In the genomic region with DNA sequence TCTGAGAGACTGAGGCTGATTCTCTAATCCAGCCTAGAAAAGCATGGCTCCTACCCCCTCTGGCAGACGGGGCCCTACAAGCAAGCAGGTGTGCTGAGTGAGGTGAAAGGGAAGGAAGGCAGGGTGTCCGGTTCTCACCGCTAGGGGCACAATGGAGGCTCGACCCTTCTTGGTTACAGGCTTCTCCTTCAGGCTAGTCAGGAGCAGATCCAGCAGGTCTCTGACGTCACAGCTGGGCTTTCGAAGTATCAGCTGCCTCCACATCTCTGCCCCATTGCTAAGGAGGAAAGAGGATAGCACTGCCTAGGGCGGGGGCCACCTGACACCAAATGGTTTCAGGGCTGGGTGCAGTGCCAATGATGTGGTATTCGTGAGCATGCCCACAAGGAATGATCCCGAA, we compare ENCODE assay signal across 9 mouse cellular contexts. TPM values are rescaled to one million over a fixed set of nuclear protein-coding genes. Genes with fewer than 3 reads are reported as not detected.
DNase-seq lines count a peak whose midpoint lies in the region; ATAC-seq and TF ChIP-seq lines count a peak whose summit lies in the region.
"Had no signal": no experiment of that assay in that cellular context is flagged by ENCODE, and none has a peak within 500 bp of the region (broad histone marks: within the 10 kb centered on the region; RNA-seq: fewer than 3 reads in every experiment).

No protein-coding gene starts in this region.

- DNase-seq in gastrocnemius, adult 18-20 months (ENCODE audit: low spot score) = peak; percentile 57
- no peak for DNase-seq in gastrocnemius, postnatal 25 days
- DNase-seq in CH12.LX (ENCODE audit: extremely low read depth) = peak; percentile 44
- peak; percentile 47 for DNase-seq in induced T-regulatory cell, adult 2 months (ENCODE audit: low read depth)
- no peak for DNase-seq in liver, embryonic 14.5 days (ENCODE audit: low read depth in 3 of 3, low spot score in 3 of 3)
- peak; percentile 75 for DNase-seq in retina, embryonic 14.5 days (ENCODE audit: low spot score)

- H3K4me3 ChIP-seq in CH12.LX (replicated peaks in 1 of 3; ENCODE audit: low read depth in 2 of 3, low read length in 2 of 3, poor library complexity in 1 of 3) = no peak overlapping the region
- H3K4me3 ChIP-seq in embryonic facial prominence, embryonic 12.5 days = no peak overlapping the region
- no peak overlapping the region for H3K4me3 ChIP-seq in liver, embryonic 14.5 days (ENCODE audit: insufficient read depth in 1 of 2, low read depth in 2 of 2, low read length in 2 of 2)

- TF ChIP-seq CTCF in CH12.LX (conservative IDR thresholded peaks at IDR 0.05 in 1 of 2, IDR thresholded peaks at IDR 0.05 in 1 of 2; ENCODE audit: low read depth in 2 of 2, low read length in 2 of 2) = peak; percentile 70 to 71
- peak; percentile 78 for TF ChIP-seq CTCF in liver, embryonic 14.5 days (IDR thresholded peaks at IDR 0.05; ENCODE audit: low read depth)

- no peak overlapping the region for H3K4me2 ChIP-seq in CH12.LX (ENCODE audit: insufficient read depth, low read depth, poor library complexity, severe bottlenecking)
- H3K4me2 ChIP-seq in embryonic facial prominence, embryonic 12.5 days (replicated peaks) = 0 out of 2 replicates have a peak overlapping the region, but pooled peaks have one; percentile 2
- no peak overlapping the region for H3K4me2 ChIP-seq in liver, embryonic 14.5 days (ENCODE audit: low read depth)

- no peaks in the 10 kb centered on the region for H3K79me2 ChIP-seq in CH12.LX (replicated peaks; ENCODE audit: control insufficient read depth, extremely low read depth, insufficient read depth, poor library complexity, severe bottlenecking)

- in situ Hi-C loops in CH12.LX (cut with MboI; ENCODE audit: low pct_ligation_motif_present, low pct_unique_long_range_greater_than_20kb, low sequenced_read_pairs) = no loop called here

- no peaks in the 10 kb centered on the region for H3K36me3 ChIP-seq in CH12.LX (replicated peaks in 1 of 2; ENCODE audit: control insufficient read depth in 1 of 2, insufficient read depth in 1 of 2, low read length in 1 of 2)
- no peaks in the 10 kb centered on the region for H3K36me3 ChIP-seq in embryonic facial prominence, embryonic 12.5 days
- no peaks in the 10 kb centered on the region for H3K36me3 ChIP-seq in liver, embryonic 14.5 days (replicated peaks; ENCODE audit: control insufficient read depth, insufficient read depth, low read depth)

- dilution Hi-C loops in CH12.LX (cut with MboI; ENCODE audit: extremely low pct_ligation_motif_present, extremely low pct_unique_long_range_greater_than_20kb, low sequenced_read_pairs) = no loop called here

- H3K27me3 ChIP-seq in CH12.LX (replicated peaks) = peaks cover 69% of the 10 kb centered on the region
- no peaks in the 10 kb centered on the region for H3K27me3 ChIP-seq in embryonic facial prominence, embryonic 12.5 days
- no peaks in the 10 kb centered on the region for H3K27me3 ChIP-seq in liver, embryonic 14.5 days (ENCODE audit: control insufficient read depth, insufficient read depth, low read length)

- no peaks in the 10 kb centered on the region for H3K9me3 ChIP-seq in CH12.LX (replicated peaks; ENCODE audit: low read length)
- no peaks in the 10 kb centered on the region for H3K9me3 ChIP-seq in embryonic facial prominence, embryonic 12.5 days
- H3K9me3 ChIP-seq in liver, embryonic 14.5 days (ENCODE audit: control insufficient read depth, low read length) = no peaks in the 10 kb centered on the region

- no peak overlapping the region for H3K9ac ChIP-seq in CH12.LX (ENCODE audit: insufficient read depth, low read depth)
- H3K9ac ChIP-seq in embryonic facial prominence, embryonic 12.5 days = no peak overlapping the region
- H3K9ac ChIP-seq in liver, embryonic 14.5 days (replicated peaks) = no peak overlapping the region

- no peak overlapping the region for H3K27ac ChIP-seq in CH12.LX (ENCODE audit: insufficient read depth, low read depth)
- 0 out of 2 replicates have a peak overlapping the region, but pooled peaks have one; percentile 12 for H3K27ac ChIP-seq in embryonic facial prominence, embryonic 12.5 days
- H3K27ac ChIP-seq in liver, embryonic 14.5 days = no peak overlapping the region

- TF ChIP-seq POLR2A in CH12.LX (IDR thresholded peaks at IDR 0.05; ENCODE audit: low read depth, low read length) = no peak

- 14% methylated on average over 9 of the region's 9 CpGs for WGBS in embryonic facial prominence, embryonic 12.5 days
- WGBS in liver, embryonic 14.5 days (ENCODE audit: insufficient replicate concordance) = 13% methylated on average over 9 of the region's 9 CpGs

- ATAC-seq in embryonic facial prominence, embryonic 12.5 days (ENCODE audit: insufficient number of reproducible peaks, insufficient read depth, low FRiP score, low TSS enrichment) = peak; percentile 58; the same call in 1 of the 2 replicates
- no peak for ATAC-seq in liver, embryonic 14.5 days (ENCODE audit: insufficient read depth)
- ATAC-seq in monocyte, adult 5-6 weeks (replicated peaks; ENCODE audit: insufficient number of reproducible peaks, low FRiP score, low TSS enrichment, poor library complexity, severe bottlenecking) = no peak

- no peak for TF ChIP-seq EP300 in CH12.LX (IDR thresholded peaks at IDR 0.05; ENCODE audit: low read length)
- no peak for TF ChIP-seq EP300 in liver, embryonic 14.5 days (IDR thresholded peaks at IDR 0.05; ENCODE audit: low read depth)

- H3K4me1 ChIP-seq in CH12.LX (ENCODE audit: control insufficient read depth in 1 of 2, insufficient read depth in 2 of 2) = peaks cover 0 to 2% of the 10 kb centered on the region in 2 experiments; a peak in 1 of 4 replicates
- H3K4me1 ChIP-seq in embryonic facial prominence, embryonic 12.5 days = peaks cover 18% of the 10 kb centered on the region
- H3K4me1 ChIP-seq in liver, embryonic 14.5 days (replicated peaks; ENCODE audit: control insufficient read depth in 2 of 2, insufficient read depth in 2 of 2, low read length in 1 of 2) = no peaks in the 10 kb centered on the region

- peak; percentile 23 for TF ChIP-seq RAD21 in CH12.LX (IDR thresholded peaks at IDR 0.05; ENCODE audit: low read depth, low read length)

TF ChIP-seq in CH12.LX, 34 proteins besides CTCF, POLR2A, EP300 and RAD21:
- TF ChIP-seq CHD1 (IDR thresholded peaks at IDR 0.05; ENCODE audit: low read depth, low read length) = no peak
- TF ChIP-seq TCF12 (IDR thresholded peaks at IDR 0.05; ENCODE audit: low read depth, low read length) = no peak
- TF ChIP-seq KAT2A (IDR thresholded peaks at IDR 0.05; ENCODE audit: insufficient replicate concordance, low read length) = no peak
- TF ChIP-seq ZC3H11A (IDR thresholded peaks at IDR 0.05; ENCODE audit: low read depth, low read length) = no peak
- TF ChIP-seq NRF1 (IDR thresholded peaks at IDR 0.05; ENCODE audit: low read depth, low read length) = no peak
- TF ChIP-seq E2F4 (IDR thresholded peaks at IDR 0.05; ENCODE audit: insufficient replicate concordance, low read depth, low read length) = no peak
- TF ChIP-seq RCOR1 (conservative IDR thresholded peaks at IDR 0.05; ENCODE audit: low read depth, low read length) = no peak
- TF ChIP-seq UBTF (IDR thresholded peaks at IDR 0.05; ENCODE audit: low read depth, low read length) = no peak
- no peak for TF ChIP-seq MXI1 (IDR thresholded peaks at IDR 0.05; ENCODE audit: low read depth, low read length)
- no peak for TF ChIP-seq NELFE (IDR thresholded peaks at IDR 0.05; ENCODE audit: low read depth, low read length)

RNA-seq across cellular contexts. Expression of a gene that starts 21.2 kb away (rescaled TPM):
- total RNA-seq in gastrocnemius, adult 18-20 months (2021) = 10 to 100 TPM; 26.1 to 27.5 TPM
- 10 to 100 TPM; 24.7 to 28.6 TPM for total RNA-seq in gastrocnemius, postnatal 25 days (2021)
- total RNA-seq in CH12.LX (2012; rRNA removed) = 47.8 and 51.3 TPM in 2 replicates
- total RNA-seq in CH12.LX (2014; rRNA removed) = 61.8 and 66.3 TPM in 2 replicates
- 50.2 and 50.9 TPM in 2 replicates for polyA plus RNA-seq in CH12.LX (2012; ENCODE audit: insufficient read length, low read depth)
- polyA plus RNA-seq in embryonic facial prominence, embryonic 12.5 days (2016; fragmentation: Nextera tagmentation; extraction: Ambion mirVana) = 106 and 109 TPM in 2 replicates
- polyA plus RNA-seq in liver, embryonic 14.5 days (2012; rRNA removed) = 31.1 and 34.3 TPM in 2 replicates
- 30.6 and 31.1 TPM in 2 replicates for polyA plus RNA-seq in liver, embryonic 14.5 days (2014; fragmentation: Nextera tagmentation; extraction: Ambion mirVana)
- 23.8 to 36.1 TPM (median 24.6 TPM) in 3 replicates for total RNA-seq in monocyte, adult 5-6 weeks (2017)

RNA-seq across cellular contexts. Expression of a gene that starts 30.7 kb away (rescaled TPM):
- total RNA-seq in gastrocnemius, adult 18-20 months (2021) = under 1 TPM; 0.09 to 0.50 TPM
- total RNA-seq in gastrocnemius, postnatal 25 days (2021) = under 1 TPM; 0.19 to 0.69 TPM
- total RNA-seq in CH12.LX (2012; rRNA removed) (0.04 TPM in 1 of 2 replicates, not detected in the other), CH12.LX (2014; rRNA removed) (not detected in 2 replicates)
- not detected in 2 replicates for polyA plus RNA-seq in CH12.LX (2012; ENCODE audit: insufficient read length, low read depth)
- polyA plus RNA-seq in embryonic facial prominence, embryonic 12.5 days (2016; fragmentation: Nextera tagmentation; extraction: Ambion mirVana) = 0.58 TPM in 1 of 2 replicates, not detected in the other
- 0.16 and 0.22 TPM in 2 replicates for polyA plus RNA-seq in liver, embryonic 14.5 days (2012; rRNA removed)
- polyA plus RNA-seq in liver, embryonic 14.5 days (2014; fragmentation: Nextera tagmentation; extraction: Ambion mirVana) = 0.06 and 0.14 TPM in 2 replicates
- total RNA-seq in monocyte, adult 5-6 weeks (2017) = not detected in 3 replicates

RNA-seq across cellular contexts. Expression of a gene that starts 33.7 kb away (rescaled TPM):
- not detected for total RNA-seq in gastrocnemius, adult 18-20 months (2021)
- total RNA-seq in gastrocnemius, postnatal 25 days (2021) = not detected
- total RNA-seq in CH12.LX (2012; rRNA removed) = 0.34 and 0.38 TPM in 2 replicates
- total RNA-seq in CH12.LX (2014; rRNA removed) = 0.11 TPM in 1 of 2 replicates, not detected in the other
- 0.24 TPM in 1 of 2 replicates, not detected in the other for polyA plus RNA-seq in CH12.LX (2012; ENCODE audit: insufficient read length, low read depth)
- 0.19 TPM in 1 of 2 replicates, not detected in the other for polyA plus RNA-seq in embryonic facial prominence, embryonic 12.5 days (2016; fragmentation: Nextera tagmentation; extraction: Ambion mirVana)
- 0.03 and 0.06 TPM in 2 replicates for polyA plus RNA-seq in liver, embryonic 14.5 days (2012; rRNA removed)
- not detected in 2 replicates for polyA plus RNA-seq in liver, embryonic 14.5 days (2014; fragmentation: Nextera tagmentation; extraction: Ambion mirVana)
- not detected in 3 replicates for total RNA-seq in monocyte, adult 5-6 weeks (2017)
- total RNA-seq: layer of hippocampus, postnatal 10 days had no signal

RNA-seq across cellular contexts. Expression of a gene that starts 49.1 kb away (rescaled TPM):
- 1 to 10 TPM; 2.4 to 3.4 TPM for total RNA-seq in gastrocnemius, adult 18-20 months (2021)
- 1 to 10 TPM; 1.7 to 1.8 TPM for total RNA-seq in gastrocnemius, postnatal 25 days (2021)
- total RNA-seq in CH12.LX (2012; rRNA removed) = 14.9 and 17.1 TPM in 2 replicates
- 11.1 and 13.0 TPM in 2 replicates for total RNA-seq in CH12.LX (2014; rRNA removed)
- polyA plus RNA-seq in CH12.LX (2012; ENCODE audit: insufficient read length, low read depth) = 9.3 and 11.1 TPM in 2 replicates
- polyA plus RNA-seq in embryonic facial prominence, embryonic 12.5 days (2016; fragmentation: Nextera tagmentation; extraction: Ambion mirVana) = 15.3 and 16.9 TPM in 2 replicates
- 3.8 and 3.9 TPM in 2 replicates for polyA plus RNA-seq in liver, embryonic 14.5 days (2012; rRNA removed)
- 4.3 and 5.8 TPM in 2 replicates for polyA plus RNA-seq in liver, embryonic 14.5 days (2014; fragmentation: Nextera tagmentation; extraction: Ambion mirVana)
- total RNA-seq in monocyte, adult 5-6 weeks (2017) = 0.96 to 5.3 TPM (median 4.0 TPM) in 3 replicates

Comparison
In these comparisons a context has a peak if more than half of its experiments do, and no peak if none do; other contexts are left out.
1. DNase-seq: peak in gastrocnemius, adult 18-20 months (single experiment), CH12.LX (single experiment), induced T-regulatory cell, adult 2 months (single experiment) and retina, embryonic 14.5 days (single experiment); none in gastrocnemius, postnatal 25 days (single experiment) and liver, embryonic 14.5 days (0 of 3).